Mouse (Mus musculus): Measurements from ENCODE around the gene Znrd1as.
"Not testable (repeated sequence)": the region's sequence is repeated elsewhere in the genome, so short reads cannot be mapped to it uniquely, and the experiment has no call there.

Znrd1as gene

DNA sequence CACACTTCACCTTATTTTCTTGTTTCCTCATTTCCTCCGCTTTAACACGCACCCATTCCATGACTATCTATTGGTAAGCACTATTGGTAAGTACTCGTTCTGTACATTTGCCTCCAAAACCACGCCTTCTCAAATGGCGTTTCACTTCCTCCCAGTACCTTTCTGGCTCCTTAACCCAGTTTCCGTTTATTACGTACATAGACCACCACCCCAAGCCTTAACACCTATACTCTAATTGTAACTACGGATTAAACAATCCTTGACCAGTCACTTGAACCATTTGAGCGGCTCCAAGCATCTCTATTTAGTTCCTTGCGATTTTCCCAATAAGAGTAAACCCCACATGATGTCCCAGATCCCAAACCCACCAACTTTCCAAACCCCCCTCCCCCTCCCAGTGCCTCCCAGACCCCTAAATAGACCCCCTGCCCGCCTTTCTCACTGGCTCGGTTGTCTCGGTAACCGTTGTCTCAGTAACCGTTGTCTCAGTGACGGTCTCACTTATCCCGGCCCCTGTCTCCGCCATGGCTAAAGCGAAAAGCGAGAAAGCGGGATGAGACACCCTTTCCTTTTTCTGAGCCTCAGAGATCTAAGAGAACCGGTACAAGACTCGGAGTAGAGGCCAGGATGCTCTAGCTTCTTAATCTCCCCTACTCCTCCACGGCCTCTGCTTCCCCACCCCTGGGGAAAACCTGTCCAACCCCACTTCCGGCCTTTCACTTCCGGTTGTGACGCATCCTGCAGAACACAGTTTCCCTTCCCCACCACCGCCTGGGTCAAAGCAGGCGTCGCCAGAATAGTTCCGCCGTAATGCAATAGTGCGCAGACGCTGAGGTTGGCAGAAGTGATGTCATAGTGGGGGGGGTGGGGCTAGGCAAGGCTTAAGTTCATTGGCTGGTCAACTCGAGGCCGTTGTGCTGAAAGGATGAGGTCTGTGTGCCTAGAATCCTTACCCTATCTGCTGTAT is 7.1 kb upstream of the Znrd1as start, which contains the start of gene Ppp1r11:
Gene Ppp1r11 (minus strand): TSS at position 761 of the 967 bp plus-strand sequence.
- peak; percentile 91 for DNase-seq (ENCODE audit: low spot score)

DNA sequence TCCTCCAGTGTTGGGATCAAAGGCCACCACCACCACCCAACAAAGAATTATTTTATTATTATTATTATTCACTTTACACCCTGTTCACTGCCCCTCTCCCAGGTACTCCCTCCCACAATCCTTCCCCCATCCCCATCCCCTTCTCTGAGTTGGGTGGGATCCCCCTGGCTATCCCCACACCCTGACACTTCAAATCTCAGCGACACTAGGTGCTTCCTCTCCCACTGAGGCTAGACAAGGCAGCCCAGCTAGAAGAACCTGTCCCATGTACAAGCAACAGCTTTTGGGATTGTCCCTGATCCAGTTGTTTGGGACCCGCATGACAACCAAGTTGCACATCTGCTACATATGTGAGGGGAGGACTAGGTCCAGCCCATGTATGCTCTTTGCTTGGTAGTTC is 5.8 kb upstream of the Znrd1as start:
- no peak for DNase-seq (ENCODE audit: low spot score)

DNA sequence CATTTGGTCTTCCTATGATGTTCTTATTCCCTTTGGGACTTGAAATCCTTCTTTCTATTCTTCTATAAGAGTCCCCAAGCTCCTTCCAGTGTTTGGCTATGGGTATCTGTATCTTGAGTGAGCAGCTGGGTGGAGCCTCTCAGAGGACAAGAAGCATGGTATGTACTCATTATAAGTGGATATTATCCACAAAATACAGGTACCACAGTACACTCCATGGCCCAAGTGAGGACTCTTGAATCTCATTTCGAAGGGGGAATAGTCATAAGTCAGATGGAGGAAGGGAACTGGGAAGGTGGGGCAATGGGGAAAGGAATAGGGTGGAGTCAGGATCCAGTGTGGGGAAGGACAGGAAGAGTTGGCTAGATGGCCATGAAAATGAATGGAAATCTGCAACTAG is 5.3 kb upstream of the Znrd1as start:
- no peak for DNase-seq (ENCODE audit: low spot score)

DNA sequence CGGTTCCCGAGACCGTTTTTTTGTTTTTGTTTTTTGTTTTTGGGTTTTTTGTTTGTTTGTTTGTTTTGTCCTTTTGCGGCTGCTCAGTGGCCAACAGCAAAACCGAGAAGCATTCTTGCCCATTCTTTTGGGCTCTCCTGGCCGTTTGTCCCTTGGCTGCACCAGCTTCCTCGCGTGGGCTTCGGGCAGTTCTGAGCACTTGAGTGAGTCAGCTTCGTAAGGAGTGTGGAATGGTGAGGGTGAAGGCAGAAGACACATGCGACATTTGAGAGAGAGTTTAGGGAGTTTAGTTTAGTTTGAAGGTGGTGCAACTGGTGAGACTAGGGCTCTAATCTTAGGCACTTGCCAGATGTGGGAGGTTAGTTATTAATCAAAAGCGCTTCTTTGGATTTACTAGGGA is 492 bp downstream of the Znrd1as start:
- DNase-seq (ENCODE audit: low spot score) = no peak

DNA sequence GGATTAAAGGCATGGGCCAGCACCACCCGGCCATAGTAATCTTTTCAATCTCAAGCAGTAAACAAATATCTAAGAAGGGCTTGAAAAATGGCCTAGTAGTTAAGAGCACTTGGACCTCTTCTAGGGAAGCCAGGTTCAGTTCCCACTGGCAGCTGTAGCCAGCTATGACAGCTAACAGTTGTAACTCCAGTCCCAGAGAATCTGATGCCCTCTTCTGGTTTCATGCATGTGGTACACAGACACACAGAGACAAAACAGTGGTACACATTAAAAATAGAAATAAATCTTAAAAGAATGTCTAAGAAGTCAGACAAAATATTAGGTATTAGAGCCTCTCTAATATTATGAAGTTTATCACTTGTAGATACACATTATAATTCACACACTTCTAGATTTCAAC is 2.7 kb downstream of the Znrd1as start:
- DNase-seq (ENCODE audit: low spot score) = no peak

DNA sequence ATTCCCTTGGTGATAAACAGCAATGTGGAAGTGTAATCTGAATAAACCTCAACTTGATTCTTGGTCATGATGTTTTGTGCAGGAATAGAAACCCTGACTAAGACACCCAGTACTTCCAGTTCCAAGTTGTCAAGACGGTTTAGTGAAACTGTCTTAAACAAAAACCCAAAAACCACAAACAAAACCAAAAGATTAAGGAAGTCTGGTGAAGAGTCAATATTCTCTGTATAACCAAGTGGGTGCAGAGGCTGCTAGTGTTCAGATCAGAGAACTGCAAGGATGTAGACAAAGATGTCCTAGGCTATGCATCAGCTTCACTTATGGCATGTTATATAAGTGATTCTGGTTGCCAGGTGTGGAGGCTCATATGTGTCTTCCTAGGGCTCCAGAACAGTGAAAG is 8.5 kb downstream of the Znrd1as start:
- DNase-seq (ENCODE audit: low spot score) = no peak

DNA sequence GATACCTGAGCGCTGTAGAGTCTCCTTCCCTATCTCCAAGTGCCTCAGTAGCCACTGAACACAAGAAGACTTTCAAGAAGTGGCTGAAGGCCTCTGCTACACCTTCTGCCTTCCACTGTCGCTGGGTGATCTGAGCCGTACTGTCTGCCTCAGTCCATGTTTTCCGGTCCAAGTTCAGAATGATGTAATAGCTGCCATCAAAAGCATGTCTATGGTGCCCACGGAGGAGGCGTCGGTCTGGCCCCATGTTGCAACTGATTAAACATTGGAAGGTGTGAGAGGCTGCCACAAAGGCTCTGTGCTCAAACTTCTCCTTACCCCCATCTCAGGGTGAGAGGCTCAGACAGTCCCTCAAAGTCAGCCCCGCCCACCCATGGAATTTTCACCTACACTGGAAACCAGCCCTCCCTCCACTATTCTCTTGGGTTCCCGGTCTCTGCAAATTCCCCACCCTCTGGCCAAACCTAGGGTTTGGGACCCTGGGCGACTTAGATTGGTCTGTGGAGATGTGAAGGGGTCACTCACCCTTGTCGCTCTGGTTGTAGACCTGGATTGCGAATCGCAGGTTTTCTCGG is 12.0 kb downstream of the Znrd1as start:
- no peak for DNase-seq (ENCODE audit: low spot score)

DNA sequence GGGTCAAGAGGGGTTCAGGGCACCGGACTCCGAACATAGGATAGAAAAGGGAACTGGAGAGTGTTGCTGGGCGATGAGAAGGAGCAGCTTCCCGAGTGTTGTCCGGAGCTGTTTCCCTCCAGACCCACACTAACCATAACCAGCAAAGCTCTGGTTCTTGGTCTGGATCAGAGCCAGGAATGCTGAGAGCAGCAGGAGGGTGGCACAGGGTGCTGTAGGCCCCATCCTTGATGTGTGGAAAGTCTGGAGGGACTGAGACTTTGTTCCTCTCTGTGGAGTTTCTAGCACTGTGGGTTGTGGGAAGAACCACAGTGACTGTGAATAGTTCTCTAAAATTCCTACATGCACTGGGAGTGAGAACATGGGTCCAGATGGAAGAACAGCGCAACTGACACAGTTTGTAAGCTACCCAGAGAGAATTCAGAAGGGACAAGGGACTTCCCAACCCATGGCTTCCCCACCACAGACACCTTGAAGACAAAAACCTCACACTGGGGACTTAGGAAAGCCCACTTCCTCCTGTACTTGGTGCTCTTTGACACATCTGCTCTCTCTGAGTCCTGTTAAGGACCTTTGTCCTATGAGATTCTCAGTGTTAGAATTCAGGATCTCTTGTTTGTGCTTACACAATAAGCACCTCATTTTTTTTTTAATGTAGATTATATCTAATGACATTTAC is 12.9 kb downstream of the Znrd1as start:
- DNase-seq (ENCODE audit: low spot score) = no peak

DNA sequence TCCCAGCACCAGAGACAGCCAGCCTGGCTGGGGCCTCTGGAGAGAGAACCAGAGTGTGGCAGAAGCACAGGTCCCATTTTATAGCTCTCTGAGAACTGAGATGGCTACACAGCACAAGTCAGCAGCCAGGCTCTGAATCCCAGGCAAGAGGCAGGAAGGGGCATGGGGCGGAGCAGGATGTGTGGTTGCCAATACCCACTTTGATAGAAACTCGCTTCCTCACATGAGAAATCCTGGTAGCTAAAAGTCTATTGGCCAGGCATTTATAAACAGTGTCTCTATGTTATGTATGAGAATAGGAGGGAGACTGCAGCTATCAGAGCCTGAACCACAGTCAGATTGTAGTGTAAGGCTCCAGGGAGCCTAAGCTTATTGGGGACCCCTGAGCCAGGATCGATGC is 14.4 kb downstream of the Znrd1as start:
- DNase-seq (ENCODE audit: low spot score) = no peak

DNA sequence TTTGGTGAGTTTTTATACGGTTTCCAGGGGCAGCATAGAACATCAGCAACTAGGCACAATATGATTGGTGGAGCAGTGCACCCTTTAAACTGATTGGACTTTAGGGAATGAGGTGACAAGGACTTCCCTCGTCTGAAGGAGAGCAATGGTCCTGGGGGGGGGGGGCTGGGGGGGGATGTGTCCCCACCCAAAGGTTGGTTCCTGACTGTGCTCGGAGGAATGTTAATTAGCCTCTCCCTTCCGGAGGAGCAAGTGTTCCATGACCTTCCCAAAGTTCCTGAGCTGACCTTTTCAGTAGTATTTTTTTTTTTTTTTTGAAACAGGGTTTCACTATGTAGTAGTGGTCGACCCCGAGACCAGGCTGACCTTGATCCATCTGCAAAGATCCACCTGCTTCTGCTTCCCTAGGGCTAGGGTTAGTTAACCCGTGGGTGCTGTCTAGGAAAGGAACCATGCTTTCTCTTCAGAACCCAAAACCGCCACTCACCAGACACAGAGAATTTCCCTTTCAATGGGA is 14.9 kb downstream of the Znrd1as start:
- DNase-seq (ENCODE audit: low spot score) = no peak

DNA sequence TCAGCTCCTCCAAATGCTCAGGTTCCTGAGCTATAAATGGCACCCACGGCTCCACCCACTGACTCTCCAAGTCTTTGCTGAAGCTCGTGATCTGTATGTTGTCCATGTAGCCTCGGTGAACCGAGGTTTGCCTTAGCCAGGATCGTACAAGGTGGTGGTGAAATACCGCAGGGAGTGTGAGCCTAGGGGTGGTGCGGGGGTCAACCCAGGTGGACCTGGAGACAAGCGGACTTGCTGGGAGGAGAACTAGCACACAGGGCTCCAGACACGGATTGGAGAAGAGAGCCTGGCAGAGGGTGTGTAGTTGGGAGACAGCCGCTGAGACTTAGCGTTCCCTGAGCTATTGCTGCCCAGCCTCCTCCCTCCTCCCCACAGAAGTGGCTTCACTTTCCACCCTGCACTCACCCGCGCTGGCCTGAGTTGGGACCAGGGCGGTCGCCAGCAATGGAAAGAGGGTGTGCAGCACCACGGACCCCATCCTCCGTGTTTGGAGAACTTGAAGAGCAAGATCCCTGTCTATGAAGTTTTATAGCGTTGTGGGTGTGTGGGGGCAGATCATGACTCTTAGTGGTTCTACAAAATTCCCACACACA is 22.9 kb downstream of the Znrd1as start, which contains the start of gene 2410137M14Rik:
Gene 2410137M14Rik (minus strand): TSS at position 17 of the 593 bp plus-strand sequence.
- no peak for DNase-seq (ENCODE audit: low spot score)

DNA sequence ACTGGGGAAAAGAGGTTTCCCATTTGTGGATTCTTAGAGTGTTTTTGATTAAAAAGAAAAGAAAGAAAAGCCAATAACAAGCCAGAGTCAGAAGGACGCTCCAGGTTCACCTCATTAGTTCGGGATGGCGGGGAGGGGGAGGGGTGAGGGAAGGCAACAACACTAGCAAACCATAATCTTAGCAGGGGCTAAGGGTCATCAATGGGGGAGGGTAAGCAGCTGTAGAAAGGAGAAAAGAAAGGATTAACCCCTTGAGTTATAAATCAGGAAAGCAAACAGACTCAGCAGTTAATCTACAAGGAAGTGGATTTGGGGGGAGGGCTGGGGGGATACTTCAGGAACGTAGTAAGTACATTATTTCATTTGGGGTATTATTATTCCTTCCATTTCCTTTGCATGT is 23.5 kb downstream of the Znrd1as start:
- no peak for DNase-seq (ENCODE audit: low spot score)

DNA sequence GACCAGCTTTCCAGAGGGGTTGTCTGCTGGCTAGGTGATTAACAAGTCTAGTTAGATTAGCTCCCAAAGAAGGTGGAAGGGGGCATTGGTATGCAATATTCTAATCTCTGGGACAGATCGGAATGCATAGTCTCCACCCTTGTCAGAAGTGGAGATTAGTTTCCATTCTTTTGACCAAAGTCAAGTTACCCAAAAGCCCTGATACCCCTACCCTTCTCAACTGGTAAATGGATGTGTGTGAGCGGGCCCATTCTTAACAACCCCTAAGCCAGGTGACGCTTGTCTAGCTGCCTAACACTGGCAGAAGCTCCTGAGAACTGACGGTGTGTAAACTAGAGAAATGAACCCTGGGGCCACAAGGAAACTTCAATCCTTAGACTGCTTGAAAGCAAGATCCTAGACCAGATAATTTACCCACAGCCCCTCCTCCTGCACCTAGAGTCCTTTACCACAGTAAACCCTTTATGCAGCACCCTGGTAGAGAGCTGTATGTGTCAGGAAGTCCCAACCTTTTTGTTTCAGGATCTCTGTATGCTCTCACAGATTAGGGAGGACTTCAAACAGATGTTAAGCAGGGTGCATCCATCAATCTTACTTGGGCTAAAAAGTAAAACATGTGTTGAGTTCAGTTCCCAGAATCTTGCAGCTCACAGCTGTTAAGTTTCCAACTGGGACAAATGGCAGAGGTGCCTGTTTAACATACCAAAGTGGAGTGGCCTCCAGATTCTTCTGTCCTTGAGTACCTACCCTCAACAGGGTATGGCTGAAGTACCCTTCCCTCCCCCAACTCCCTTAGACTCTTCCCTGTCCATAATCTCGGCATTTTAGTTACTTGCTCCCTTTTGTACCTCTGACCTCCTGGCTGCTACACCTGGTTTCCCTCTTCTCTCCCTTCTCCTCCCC is 24.1 kb downstream of the Znrd1as start:
- DNase-seq (ENCODE audit: low spot score) = no peak

DNA sequence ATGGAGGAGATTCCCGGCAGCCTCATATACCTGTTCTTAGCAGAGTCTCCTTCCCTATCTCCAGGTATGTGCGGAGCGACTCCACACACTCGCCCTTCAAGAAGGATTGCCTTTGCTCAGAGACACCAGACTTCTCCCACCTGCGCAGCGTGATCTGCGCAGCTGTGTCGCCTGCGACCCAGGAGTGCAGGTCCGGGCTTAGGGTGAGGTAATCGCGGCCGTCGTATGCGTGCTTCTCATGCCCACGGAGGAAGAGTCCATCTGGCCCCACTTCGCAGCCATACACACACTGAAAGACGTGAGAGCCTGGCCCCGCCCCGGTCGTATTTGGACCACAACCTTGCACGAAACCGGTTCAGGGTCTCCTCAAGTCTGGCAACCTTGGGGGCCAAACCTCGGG is 30.1 kb downstream of the Znrd1as start:
- no peak for DNase-seq (ENCODE audit: low spot score)

DNA sequence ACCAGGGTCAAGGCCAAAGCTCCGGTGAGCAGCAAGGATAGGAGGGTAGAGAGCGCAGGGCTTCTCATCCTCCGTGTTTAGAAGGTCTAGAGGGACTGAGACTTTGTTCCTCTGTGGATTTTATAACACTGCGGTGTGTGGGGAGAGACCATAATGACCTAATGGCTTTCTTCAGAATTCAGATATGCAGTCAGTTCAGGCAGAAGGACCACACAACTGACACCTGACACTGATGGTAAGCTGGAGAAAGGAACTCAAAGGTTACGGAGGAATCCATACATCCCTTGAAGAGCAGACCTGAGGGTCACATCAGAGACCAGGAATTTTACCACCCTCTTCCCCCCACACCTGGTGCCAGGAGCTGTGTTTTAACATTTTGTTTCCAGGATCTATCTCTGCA is 31.0 kb downstream of the Znrd1as start, which contains the start of gene H2-M5:
Gene H2-M5 (minus strand): TSS at position 101 of the 400 bp plus-strand sequence.
- no peak for DNase-seq (ENCODE audit: low spot score)

DNA sequence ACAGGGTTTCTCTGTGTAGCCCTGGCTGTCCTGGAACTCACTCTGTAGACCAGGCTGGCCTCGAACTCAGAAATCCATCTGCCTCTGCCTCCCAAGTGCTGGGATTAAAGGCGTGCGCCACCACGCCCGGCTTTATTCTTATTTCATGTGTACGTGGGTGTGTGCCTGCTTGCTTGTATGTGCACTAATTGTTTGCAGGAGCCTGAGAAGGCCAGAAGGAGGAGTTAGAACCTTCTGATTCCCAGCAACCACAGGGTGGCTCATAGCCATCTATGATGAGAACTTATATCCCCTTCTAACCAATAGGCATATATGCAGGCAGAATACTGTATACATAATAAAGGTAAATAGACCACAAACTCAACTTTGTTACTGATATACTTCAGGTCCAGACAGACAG is 32.2 kb downstream of the Znrd1as start:
- not testable (repeated sequence) for DNase-seq (ENCODE audit: low spot score)

DNA sequence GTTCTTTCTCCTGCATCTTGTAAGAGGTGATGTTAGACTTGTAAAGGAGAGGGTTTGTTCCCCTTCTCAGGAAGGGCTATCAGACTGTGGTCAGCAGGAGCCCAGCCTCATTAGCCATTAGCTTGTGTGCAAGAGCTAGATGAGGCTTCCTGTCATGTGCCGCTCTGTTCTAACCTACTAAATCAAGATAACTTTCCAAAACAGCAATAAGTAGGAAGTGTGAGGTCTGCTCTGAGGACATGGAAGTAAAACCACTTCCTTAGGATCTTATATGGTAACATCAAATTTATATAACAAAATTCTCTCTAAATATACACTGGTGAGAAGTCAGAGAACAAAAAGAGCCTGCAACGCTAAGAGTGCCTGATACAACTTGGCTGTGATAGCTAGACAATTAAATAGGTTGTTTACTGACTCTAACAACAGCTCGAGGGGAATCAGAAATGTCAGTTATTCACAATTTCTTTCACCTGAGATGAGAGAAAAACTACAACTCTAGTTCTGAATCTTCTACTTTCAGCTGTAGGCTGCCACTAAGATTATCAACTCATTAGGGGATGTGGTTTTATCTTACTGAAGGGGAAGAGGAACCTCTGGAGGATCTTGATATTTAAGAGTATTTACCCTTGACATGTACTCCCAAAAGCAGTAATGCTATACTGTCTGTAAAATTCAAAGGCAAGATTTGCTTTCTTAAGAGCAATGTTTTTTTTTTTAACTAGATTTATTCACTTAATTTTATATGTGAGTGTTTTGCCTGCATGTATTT is 34.1 kb downstream of the Znrd1as start:
- DNase-seq (ENCODE audit: low spot score) = no peak

DNA sequence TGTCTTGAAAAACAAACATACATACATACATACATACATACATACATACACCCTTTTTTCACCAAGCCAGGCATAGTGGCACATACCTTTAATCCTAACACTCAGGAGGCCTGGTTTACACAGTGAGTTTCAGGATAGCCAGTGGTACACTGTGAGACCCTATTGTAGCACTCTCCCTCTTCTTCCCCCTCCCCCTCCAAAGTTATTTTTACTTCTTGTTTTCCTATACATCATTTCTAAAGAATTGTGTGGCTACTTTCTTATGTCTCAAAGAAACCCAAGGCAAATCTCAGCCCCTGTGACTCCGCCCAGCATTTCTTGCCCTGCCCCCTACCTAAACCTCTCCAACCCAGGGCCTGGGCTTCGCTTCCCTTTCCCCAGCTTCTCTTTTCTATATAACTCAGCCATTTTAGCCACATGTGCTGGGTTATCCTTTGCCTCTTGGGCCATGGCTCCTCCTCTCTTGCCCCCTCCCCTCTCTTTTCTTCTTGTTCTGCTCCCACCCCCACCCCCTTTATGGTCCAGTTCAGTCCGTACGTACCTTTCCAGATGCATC is 35.5 kb downstream of the Znrd1as start:
- no peak for DNase-seq (ENCODE audit: low spot score)

DNA sequence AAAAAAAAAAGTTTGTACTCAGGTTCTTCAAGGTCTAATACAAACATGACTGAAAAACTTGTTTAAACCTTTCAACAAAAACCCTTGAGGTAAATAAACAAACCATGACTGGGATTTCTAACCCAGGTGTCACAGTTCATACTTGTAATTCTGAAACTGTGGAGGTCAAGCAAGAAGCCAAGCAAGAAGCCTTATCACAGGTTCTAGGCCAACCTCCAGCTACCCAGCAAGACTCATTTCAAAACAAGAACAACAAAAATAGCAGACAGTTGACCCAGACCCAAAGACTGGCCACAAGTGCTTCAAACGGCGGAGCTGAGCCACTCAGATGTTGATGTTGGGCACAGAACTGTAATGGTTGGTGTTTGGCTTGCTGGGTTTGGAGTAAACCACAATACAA is 36.1 kb downstream of the Znrd1as start:
- DNase-seq (ENCODE audit: low spot score) = no peak

DNA sequence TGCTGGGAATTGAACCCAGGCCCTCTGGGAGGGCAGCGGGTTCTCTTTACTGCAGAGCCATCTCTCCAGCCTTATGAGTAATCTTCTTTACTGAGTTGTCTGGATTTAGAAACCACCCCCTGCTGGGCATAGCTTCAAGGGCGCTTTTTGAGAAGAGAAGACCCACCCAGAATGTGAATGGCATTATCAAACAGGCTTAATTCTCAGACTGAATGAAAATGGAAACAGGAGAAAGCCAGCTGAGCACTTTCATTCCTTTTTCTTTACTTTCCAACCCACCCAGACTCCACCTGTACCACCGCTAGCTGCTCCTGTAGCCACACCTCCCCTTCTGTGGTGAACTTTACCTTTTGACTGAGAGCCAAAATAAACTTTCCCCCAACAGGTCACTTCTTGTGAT is 37.1 kb downstream of the Znrd1as start:
- no peak for DNase-seq (ENCODE audit: low spot score)
